Mouse (Mus musculus): ENCODE measurements around the gene Iffo2.

DNA sequence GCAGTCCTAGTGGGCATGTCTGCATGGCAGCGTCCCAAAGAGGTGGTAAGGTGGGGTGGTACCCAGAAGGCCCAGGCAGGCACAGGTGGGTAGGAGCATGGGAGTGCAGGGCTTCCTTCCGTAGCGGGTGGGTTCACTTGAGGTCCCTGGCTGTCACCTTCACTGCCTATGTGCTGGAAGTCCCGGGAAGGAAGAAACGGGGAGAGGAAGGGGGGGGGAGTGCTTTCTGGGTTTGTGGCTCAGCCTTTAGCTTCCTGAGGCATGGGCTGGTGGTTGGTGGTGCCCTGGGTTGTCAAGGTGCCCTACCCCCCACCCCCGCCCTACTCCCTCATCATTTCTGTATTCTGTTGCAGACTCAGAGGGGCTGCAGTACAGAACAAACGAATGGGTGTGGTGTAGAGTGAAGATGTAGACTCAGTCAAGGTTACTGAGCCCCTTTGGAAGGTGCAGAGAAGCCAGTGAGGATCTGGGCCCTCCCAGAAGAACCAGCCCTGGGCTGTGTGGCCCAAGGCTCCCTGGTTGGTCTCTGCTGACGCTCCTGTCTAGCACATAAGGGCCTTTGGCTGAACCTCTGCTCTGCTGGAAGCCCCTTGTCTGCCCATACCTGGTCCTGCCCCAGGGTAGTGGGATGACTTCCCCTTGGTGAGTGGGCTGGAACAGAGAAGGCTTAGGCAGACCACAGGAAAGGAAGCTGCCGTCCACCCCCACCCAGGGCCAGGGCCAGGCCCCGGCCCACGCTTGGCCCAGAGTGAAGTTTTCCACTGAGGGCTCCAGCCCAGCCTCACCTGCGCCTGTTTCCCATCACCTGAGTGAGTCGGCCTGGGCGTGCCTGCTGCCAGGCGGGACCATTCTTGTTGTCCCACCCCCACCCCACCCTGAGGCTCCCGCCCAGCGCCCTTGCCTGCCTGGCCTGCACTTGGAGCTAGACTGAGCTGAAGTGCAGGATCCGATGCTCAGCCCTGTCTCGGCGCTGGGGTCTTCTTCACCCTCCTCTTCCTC lies 67.2 kb downstream of the Iffo2 start:
- TF ChIP-seq POLR2A (IDR thresholded peaks at IDR 0.05; ENCODE audit: borderline replicate concordance, low read depth, low read length) (no peak), CTCF (IDR thresholded peaks at IDR 0.05; ENCODE audit: low read depth, low read length) (no peak)

Measured in bone marrow macrophage, adult 2 months (primary cell).